13 mouse cellular contexts compared by ENCODE assay signal in the genomic region with DNA sequence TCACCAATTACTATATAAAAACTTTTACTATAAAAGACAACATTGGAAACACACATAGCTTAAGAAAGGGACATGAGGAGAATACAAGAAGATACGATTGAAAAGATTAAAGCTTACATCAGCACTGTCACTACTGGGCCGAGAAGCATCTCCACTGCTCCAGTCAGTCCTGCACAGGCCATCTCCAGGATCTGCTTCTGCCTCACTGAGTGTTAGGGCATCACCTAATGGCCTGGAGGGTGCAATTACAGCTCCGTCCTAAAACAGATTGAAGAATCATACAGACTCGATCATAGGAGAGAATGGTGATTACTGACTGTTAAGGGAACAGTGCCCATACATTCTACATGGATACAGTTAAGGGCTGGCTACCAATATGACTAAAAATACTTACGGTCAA.
DNase-seq lines count a peak whose midpoint lies in the region; ATAC-seq and TF ChIP-seq lines count a peak whose summit lies in the region.
"Had no signal": no experiment of that assay in that cellular context is flagged by ENCODE, and none has a peak within 500 bp of the region (broad histone marks: within the 10 kb centered on the region; RNA-seq: fewer than 3 reads in every experiment).

No protein-coding gene starts in this region.

- 84% methylated on average over 5 of the region's 5 CpGs for WGBS in lung, embryonic 14.5 days

- H3K4me3 ChIP-seq in lung, embryonic 14.5 days (ENCODE audit: low read depth, low read length): no peak overlapping the region
- H3K4me3 ChIP-seq in MEL (ENCODE audit: control insufficient read depth in 1 of 2, insufficient read depth in 1 of 2, low read depth in 2 of 2, low read length in 2 of 2): no peak overlapping the region
- H3K4me3 ChIP-seq: heart, embryonic 15.5 days; liver, embryonic 13.5 days; megakaryocyte, embryonic 14.5 days had no signal

- H3K27ac ChIP-seq in lung, embryonic 14.5 days (ENCODE audit: low read depth): no peak overlapping the region
- H3K27ac ChIP-seq in MEL (ENCODE audit: control insufficient read depth, low read depth, low read length): no peak overlapping the region
- H3K27ac ChIP-seq: heart, embryonic 15.5 days; liver, embryonic 13.5 days had no signal

- no peak overlapping the region for H3K9ac ChIP-seq in lung, embryonic 14.5 days
- no peak overlapping the region for H3K9ac ChIP-seq in MEL (ENCODE audit: control insufficient read depth, low read depth, low read length, poor library complexity, severe bottlenecking)
- H3K9ac ChIP-seq: heart, embryonic 15.5 days; liver, embryonic 13.5 days had no signal

- peaks cover 44% of the 10 kb centered on the region for H3K36me3 ChIP-seq in lung, embryonic 14.5 days (ENCODE audit: insufficient read depth)
- peaks cover 0 to 4% of the 10 kb centered on the region in 2 experiments; a peak in 1 of 4 replicates for H3K36me3 ChIP-seq in MEL (ENCODE audit: control insufficient read depth in 1 of 2, insufficient read depth in 2 of 2, low read length in 2 of 2)

- TF ChIP-seq CTCF in lung, embryonic 14.5 days (IDR thresholded peaks at IDR 0.05; ENCODE audit: low read depth): peak; percentile 46
- peak; percentile 28 to 45 (median 34); a peak in 5 of 6 replicates for TF ChIP-seq CTCF in MEL (IDR thresholded peaks at IDR 0.05 in 2 of 3, conservative IDR thresholded peaks at IDR 0.05 in 1 of 3; ENCODE audit: control insufficient read depth in 1 of 3, insufficient read depth in 1 of 3, low read depth in 2 of 3, low read length in 3 of 3, poor library complexity in 1 of 3, severe bottlenecking in 1 of 3)

- no peak for ATAC-seq in lung, embryonic 14.5 days (ENCODE audit: insufficient read depth)

- intact Hi-C loops in heart, postnatal 25 days (cut with DNase I): no loop called here

- no peak for TF ChIP-seq RAD21 in MEL (IDR thresholded peaks at IDR 0.05; ENCODE audit: low read depth, low read length)

- no peaks in the 10 kb centered on the region for H3K79me2 ChIP-seq in MEL (ENCODE audit: control insufficient read depth, insufficient read depth, low read length, poor library complexity)

- TF ChIP-seq POLR2A in MEL (IDR thresholded peaks at IDR 0.05; ENCODE audit: control insufficient read depth in 1 of 2, insufficient read depth in 1 of 2, low read depth in 1 of 2, low read length in 2 of 2, poor library complexity in 1 of 2): no peak

- no peaks in the 10 kb centered on the region for H3K4me1 ChIP-seq in lung, embryonic 14.5 days (ENCODE audit: insufficient read depth)
- H3K4me1 ChIP-seq in MEL (ENCODE audit: control insufficient read depth in 1 of 2, insufficient read depth in 2 of 2, low read length in 2 of 2): no peaks in the 10 kb centered on the region
- H3K4me1 ChIP-seq: heart, embryonic 15.5 days; liver, embryonic 13.5 days had no signal

- TF ChIP-seq EP300 in MEL (IDR thresholded peaks at IDR 0.05; ENCODE audit: low read depth in 1 of 2, low read length in 2 of 2): no peak

- no peak overlapping the region for H3K4me2 ChIP-seq in lung, embryonic 14.5 days
- H3K4me2 ChIP-seq: heart, embryonic 15.5 days; liver, embryonic 13.5 days had no signal

- peak; percentile 21 for DNase-seq in heart, postnatal 4 days
- no peak for DNase-seq in heart, postnatal 25 days (ENCODE audit: low spot score)
- DNase-seq in lung, embryonic 14.5 days: no peak
- no peak for DNase-seq in lung, postnatal 25 days (ENCODE audit: low spot score)
- DNase-seq in MEL (ENCODE audit: low read depth, low spot score): peak; percentile 41
- peak; percentile 9 for DNase-seq in retina, embryonic 14.5 days (ENCODE audit: low spot score)
- no peak for DNase-seq in left cerebral cortex, adult 8-10 months (ENCODE audit: low spot score in 2 of 2)
- no peak for DNase-seq in thymus, postnatal 36 days
- DNase-seq: gastrocnemius, postnatal 10 days; kidney, postnatal 25 days; liver, embryonic 13.5 days had no signal

- H3K9me3 ChIP-seq in lung, embryonic 14.5 days (ENCODE audit: low read depth, low read length): no peaks in the 10 kb centered on the region
- no peaks in the 10 kb centered on the region for H3K9me3 ChIP-seq in MEL (replicated peaks; ENCODE audit: insufficient read depth, low read length)
- H3K9me3 ChIP-seq: heart, embryonic 15.5 days; liver, embryonic 13.5 days; megakaryocyte, embryonic 14.5 days had no signal

- no peaks in the 10 kb centered on the region for H3K27me3 ChIP-seq in lung, embryonic 14.5 days (ENCODE audit: insufficient read depth, low read length)
- no peaks in the 10 kb centered on the region for H3K27me3 ChIP-seq in MEL (ENCODE audit: control insufficient read depth in 1 of 2, insufficient read depth in 2 of 2, low read length in 2 of 2)
- H3K27me3 ChIP-seq: heart, embryonic 15.5 days; liver, embryonic 13.5 days; megakaryocyte, embryonic 14.5 days had no signal

TF ChIP-seq in MEL, 35 proteins besides CTCF, POLR2A, EP300 and RAD21:
- TF ChIP-seq JUND (IDR thresholded peaks at IDR 0.05; ENCODE audit: low read depth, low read length): no peak

Comparison
In these comparisons a context has a peak if more than half of its experiments do, and no peak if none do; other contexts are left out.
1. DNase-seq: peak in heart, postnatal 4 days (single experiment), MEL (single experiment) and retina, embryonic 14.5 days (single experiment); none in heart, postnatal 25 days (single experiment), lung, embryonic 14.5 days (single experiment), lung, postnatal 25 days (single experiment), left cerebral cortex, adult 8-10 months (0 of 2) and thymus, postnatal 36 days (0 of 2).